Mouse (Mus musculus) brown adipose tissue, adult 24 weeks (tissue): ENCODE results near the gene Epo. TPM values are rescaled to one million over a fixed set of nuclear protein-coding genes. Genes with fewer than 3 reads are reported as not detected.

Experiments
- H3K27ac ChIP-seq: fragments of 200-500 bp; replicated peaks from 2 replicates; pipeline ENCODE4 v1.5.1; 2012; ENCODE audit warnings: low read depth, mild to moderate bottlenecking, low read length
- H3K4me1 ChIP-seq: fragments of 200-500 bp; 2 replicates; pipeline ENCODE4 v1.6.1; 2012; ENCODE audit warnings: low read length, mixed read lengths; ENCODE audit not compliant: control insufficient read depth, insufficient read depth, insufficient read length
- H3K4me3 ChIP-seq: fragments of 200-500 bp; 2 replicates; pipeline ENCODE4 v1.5.1; 2012; ENCODE audit warnings: low read depth, mild to moderate bottlenecking, low read length, moderate library complexity; ENCODE audit not compliant: insufficient read depth
- polyA plus RNA-seq: library from polyadenylated mRNA; stranded (reverse); fragments of >200 nt; gene quantifications from 2 replicates; pipeline ENCODE4 v1.2.4, GENCODE M21; 2012; ENCODE audit not compliant: missing spikeins, insufficient read depth, insufficient read length

Gene Epo
- polyA plus RNA-seq, 1 experiment: not detected

GRCm38 (mm10) chr5:137553000-137553399 lies 20.0 kb upstream of the Epo start:
- Histone ChIP-seq H3K4me3 (no peak overlapping the region), H3K4me1 (no peaks in the 10 kb centered on the region; the same call in 1 of the 2 replicates), H3K27ac (no peak overlapping the region)

GRCm38 (mm10) chr5:137551119-137551518 lies 18.1 kb upstream of the Epo start:
- H3K27ac ChIP-seq: no peak overlapping the region
- no peak overlapping the region for H3K4me3 ChIP-seq
- no peaks in the 10 kb centered on the region; the same call in 1 of the 2 replicates for H3K4me1 ChIP-seq

DNA sequence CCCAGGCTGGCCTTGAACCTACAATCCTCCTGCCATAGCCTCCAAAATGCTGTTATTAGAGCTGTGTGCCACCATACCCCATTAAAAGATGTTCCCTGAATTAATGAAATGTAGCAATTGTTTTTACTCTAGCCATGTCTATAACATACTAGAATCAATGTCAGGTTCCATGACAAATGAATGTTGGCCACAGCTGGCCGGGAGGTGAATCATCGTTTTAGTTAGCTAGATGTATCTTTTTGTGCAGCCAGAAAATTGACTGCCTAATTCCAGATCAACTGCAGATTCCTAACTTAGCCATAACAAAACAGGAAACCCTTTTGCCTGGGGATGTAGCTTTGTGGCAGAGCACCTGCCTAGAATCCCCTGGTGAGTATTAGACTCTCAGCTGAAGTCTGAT lies 16.8 kb upstream of the Epo start:
- H3K4me3 ChIP-seq: no peak overlapping the region
- H3K27ac ChIP-seq: no peak overlapping the region
- no peaks in the 10 kb centered on the region; the same call in 1 of the 2 replicates for H3K4me1 ChIP-seq

- Histone ChIP-seq H3K27ac (no peak overlapping the region), H3K4me3 (no peak overlapping the region), H3K4me1 (no peaks in the 10 kb centered on the region)
Measured at GRCm38 (mm10) chr5:137545596-137545995, 12.6 kb upstream of the Epo start.

- Histone ChIP-seq H3K4me1 (no peaks in the 10 kb centered on the region), H3K4me3 (no peak overlapping the region), H3K27ac (no peak overlapping the region)
Measured at GRCm38 (mm10) chr5:137544926-137545325, 11.9 kb upstream of the Epo start.

DNA sequence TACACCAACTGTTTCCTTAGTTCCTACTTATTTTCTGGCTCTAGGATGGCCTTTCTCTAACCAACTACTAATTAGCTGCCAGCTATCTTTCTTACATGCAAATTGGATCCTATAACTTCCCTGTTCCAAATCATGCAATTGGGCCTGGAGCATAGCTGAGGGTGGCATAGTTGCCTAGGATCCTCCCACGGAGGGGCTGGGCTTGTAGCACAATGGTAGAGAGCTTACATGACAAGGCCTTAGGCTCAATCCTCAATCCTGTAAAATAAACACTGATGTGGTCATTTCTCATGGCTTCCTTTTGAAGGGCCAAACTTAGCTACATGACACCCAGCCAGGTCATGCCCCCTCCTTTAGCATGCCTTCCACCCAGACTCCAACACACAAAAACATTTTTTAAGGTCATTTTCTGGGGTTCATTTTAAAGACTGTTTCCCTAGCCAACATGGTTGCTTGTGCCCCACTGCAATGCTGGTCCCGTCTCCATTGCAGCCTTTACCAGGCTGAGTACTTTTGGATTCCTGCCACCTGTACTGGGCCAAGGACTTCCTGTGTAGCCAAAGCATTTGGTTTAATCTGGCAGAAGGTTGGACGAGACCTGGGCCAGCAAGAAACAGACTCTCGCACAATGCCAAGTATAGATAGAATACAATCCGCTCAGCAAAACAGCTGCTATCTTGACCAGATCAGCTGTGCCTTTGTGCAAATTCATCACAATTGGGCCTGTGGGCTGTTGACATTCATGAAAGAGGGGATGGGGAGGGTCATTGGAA lies 8.9 kb upstream of the Epo start:
- Histone ChIP-seq H3K4me1 (no peaks in the 10 kb centered on the region), H3K27ac (no peak overlapping the region), H3K4me3 (no peak overlapping the region)

GRCm38 (mm10) chr5:137540991-137541390 lies 7.9 kb upstream of the Epo start:
- Histone ChIP-seq H3K27ac (no peak overlapping the region), H3K4me1 (no peaks in the 10 kb centered on the region), H3K4me3 (no peak overlapping the region)

- Histone ChIP-seq H3K27ac (no peak overlapping the region), H3K4me1 (no peaks in the 10 kb centered on the region), H3K4me3 (no peak overlapping the region)
Measured at GRCm38 (mm10) chr5:137539291-137539801, 6.3 kb upstream of the Epo start.

- H3K4me1 ChIP-seq: no peaks in the 10 kb centered on the region
- no peak overlapping the region for H3K27ac ChIP-seq
- no peak overlapping the region for H3K4me3 ChIP-seq
Measured at GRCm38 (mm10) chr5:137537461-137537860, 4.4 kb upstream of the Epo start.

DNA sequence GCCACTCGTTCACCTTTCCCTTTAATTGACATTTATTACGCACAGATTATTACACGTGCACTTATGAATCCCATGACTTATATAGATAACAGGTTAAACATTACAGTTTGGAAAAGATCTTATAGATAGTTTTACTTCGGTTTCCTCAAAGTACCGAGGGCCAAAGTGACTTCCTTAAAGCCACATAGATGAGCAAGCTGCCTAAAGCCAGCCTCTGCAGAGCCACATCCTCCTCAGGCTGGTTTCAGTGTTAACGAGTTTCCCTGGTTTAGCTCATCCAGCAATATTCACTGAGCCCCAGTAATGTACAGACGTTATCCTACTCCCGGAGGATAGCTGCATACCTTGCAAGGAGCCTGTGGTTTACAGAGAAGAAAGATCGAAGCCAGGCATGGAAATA lies 2.3 kb upstream of the Epo start:
- Histone ChIP-seq H3K27ac (no peak overlapping the region), H3K4me3 (no peak overlapping the region)

DNA sequence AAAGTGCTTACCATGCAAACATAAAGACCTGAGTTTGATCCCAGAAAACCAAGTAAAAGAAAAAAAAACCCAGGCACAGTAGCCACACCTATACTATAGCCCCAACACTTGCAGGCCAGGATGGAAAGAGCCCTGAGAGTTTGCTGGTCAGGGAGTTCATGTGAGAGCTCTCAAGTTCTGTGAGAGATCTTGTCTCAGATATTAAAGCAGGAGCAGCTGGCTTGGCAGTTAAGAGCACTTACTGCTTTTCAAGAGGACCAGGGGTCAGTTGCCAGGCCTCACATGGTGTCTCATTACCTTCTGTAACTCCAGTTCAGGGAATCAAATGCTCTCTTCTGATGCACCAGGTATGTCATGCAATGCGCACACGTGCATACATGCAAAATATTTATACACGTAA lies 1.7 kb upstream of the Epo start:
- Histone ChIP-seq H3K4me1 (no peaks in the 10 kb centered on the region), H3K27ac (no peak overlapping the region), H3K4me3 (no peak overlapping the region)

More for the DNA sequence above, 2.3 kb upstream of the Epo start:
- H3K4me1 ChIP-seq: no peaks in the 10 kb centered on the region

GRCm38 (mm10) chr5:137532808-137533116 lies 280 bp downstream of the Epo start:
- Histone ChIP-seq H3K27ac (peak overlapping the region; percentile 100), H3K4me1 (no peaks in the 10 kb centered on the region), H3K4me3 (peak overlapping the region; percentile 94)

GRCm38 (mm10) chr5:137532131-137532807 lies 773 bp downstream of the Epo start:
- peak overlapping the region; percentile 100 for H3K27ac ChIP-seq

GRCm38 (mm10) chr5:137531414-137532130 lies 1.5 kb downstream of the Epo start:
- Histone ChIP-seq H3K4me1 (no peaks in the 10 kb centered on the region), H3K4me3 (peak overlapping the region; percentile 94), H3K27ac (peak overlapping the region; percentile 100)

More at GRCm38 (mm10) chr5:137532131-137532807, 773 bp downstream of the Epo start:
- Histone ChIP-seq H3K4me1 (no peaks in the 10 kb centered on the region), H3K4me3 (peak overlapping the region; percentile 94)
